Mouse (Mus musculus) neural tube, postnatal 0 days (tissue): Measurements from ENCODE around the gene Kcnj12. TPM values are rescaled to one million over a fixed set of nuclear protein-coding genes. Genes with fewer than 3 reads are reported as not detected.

Experiments used
- polyA plus RNA-seq: library from polyadenylated mRNA; unstranded; fragments of >200 nt; fragmentation: Nextera tagmentation; extraction: Ambion mirVana; gene quantifications from 2 replicates; pipeline ENCODE4 v1.2.1, GENCODE M21; 2015

Kcnj12 gene
- polyA plus RNA-seq, result 3.2 and 4.3 TPM in 2 replicates

GRCm38 (mm10) chr11:61022550-61023391 lies at the start of gene Kcnj12:
Gene Kcnj12 (plus strand): TSS chr11:61022564.

Other genes with a start within 250 kb of the Kcnj12 start
- 4.6 and 5.5 TPM in 2 replicates for gene Top3a, start 245.2 kb upstream of the Kcnj12 start, polyA plus RNA-seq
- gene Smcr8, start 245.0 kb upstream of the Kcnj12 start, polyA plus RNA-seq, result 2.9 and 3.6 TPM in 2 replicates
- gene Shmt1, start 210.8 kb upstream of the Kcnj12 start, polyA plus RNA-seq, result 4.0 and 6.0 TPM in 2 replicates
- 36.0 and 38.9 TPM in 2 replicates for gene Dhrs7b, start 191.9 kb upstream of the Kcnj12 start, polyA plus RNA-seq
- 49.8 and 60.0 TPM in 2 replicates for gene Tmem11, start 143.3 kb upstream of the Kcnj12 start, polyA plus RNA-seq
- gene Natd1, start 107.8 kb upstream of the Kcnj12 start, polyA plus RNA-seq, result 11.6 and 14.0 TPM in 2 replicates
- 24.3 and 24.4 TPM in 2 replicates for gene Map2k3, start 90.5 kb upstream of the Kcnj12 start, polyA plus RNA-seq
- 1.9 and 2.5 TPM in 2 replicates for gene Tnfrsf13b, start 104.2 kb downstream of the Kcnj12 start, polyA plus RNA-seq
- 207 and 238 TPM in 2 replicates for gene Usp22, start 152.5 kb downstream of the Kcnj12 start, polyA plus RNA-seq
- 1.2 and 1.3 TPM in 2 replicates for gene Aldh3a1, start 185.0 kb downstream of the Kcnj12 start, polyA plus RNA-seq
- 35.2 and 36.1 TPM in 2 replicates for gene Aldh3a2, start 244.9 kb downstream of the Kcnj12 start, polyA plus RNA-seq